Mouse (Mus musculus) cerebellum, postnatal 36 days (tissue): Measurements from ENCODE around the gene Dlx3.

Source experiments
- DNase-seq, 2 experiments: peaks; one replicate each; pipeline ENCODE4 v3.0.0; 2021 to 2022; ENCODE audit warnings: mixed read lengths in 2 of 2

Dlx3 gene

DNA sequence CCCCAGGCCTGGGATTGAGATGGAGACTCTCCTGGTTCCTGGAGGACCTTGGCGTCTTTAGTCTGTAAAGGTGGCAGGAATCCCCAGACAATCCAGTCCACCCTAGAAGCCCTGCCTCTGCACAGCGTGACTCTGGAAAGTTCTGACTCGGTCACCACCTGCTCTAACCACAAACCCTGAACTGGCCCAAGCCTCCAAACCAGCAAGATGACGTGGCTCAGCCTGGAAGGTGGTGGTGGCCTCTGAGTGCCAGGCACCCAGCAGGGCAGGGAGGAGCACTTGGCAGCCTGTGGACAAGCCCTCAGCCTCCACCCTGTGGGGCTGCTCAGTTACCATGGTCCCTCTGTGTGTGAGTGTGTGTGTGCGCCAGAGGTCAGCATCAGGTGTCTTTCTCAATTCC, 38.0 kb downstream of the Dlx3 start:
- no peak for DNase-seq

DNA sequence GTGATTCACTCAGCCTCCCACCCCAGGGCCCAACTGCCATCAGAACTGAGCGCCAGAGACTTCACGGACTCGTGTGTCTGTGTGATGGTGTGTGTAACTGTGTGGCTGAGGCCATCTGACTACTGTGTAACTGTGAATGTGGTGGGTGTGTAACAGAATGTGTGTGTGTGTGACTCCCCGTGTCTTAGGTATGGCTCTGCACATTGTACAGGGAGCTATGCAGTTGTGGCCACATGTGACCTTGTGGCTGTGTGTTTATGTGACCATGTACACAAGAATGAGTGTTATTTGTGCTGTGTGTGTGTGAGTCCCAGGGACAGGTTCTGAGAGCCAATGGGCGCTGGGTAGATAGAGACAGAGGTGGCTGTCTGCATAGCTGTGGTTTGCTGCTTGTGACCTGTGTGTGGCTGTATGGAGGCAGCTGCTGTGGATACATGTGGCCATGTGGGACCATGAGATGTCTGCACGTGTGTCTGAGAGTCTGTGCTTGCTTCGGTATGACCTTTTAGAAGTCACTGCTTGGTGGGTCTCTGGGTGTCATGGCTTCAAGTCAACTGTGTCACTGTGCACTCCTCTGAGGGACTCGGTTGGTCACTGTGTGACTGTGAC, 39.9 kb downstream of the Dlx3 start:
- no peak for DNase-seq

DNA sequence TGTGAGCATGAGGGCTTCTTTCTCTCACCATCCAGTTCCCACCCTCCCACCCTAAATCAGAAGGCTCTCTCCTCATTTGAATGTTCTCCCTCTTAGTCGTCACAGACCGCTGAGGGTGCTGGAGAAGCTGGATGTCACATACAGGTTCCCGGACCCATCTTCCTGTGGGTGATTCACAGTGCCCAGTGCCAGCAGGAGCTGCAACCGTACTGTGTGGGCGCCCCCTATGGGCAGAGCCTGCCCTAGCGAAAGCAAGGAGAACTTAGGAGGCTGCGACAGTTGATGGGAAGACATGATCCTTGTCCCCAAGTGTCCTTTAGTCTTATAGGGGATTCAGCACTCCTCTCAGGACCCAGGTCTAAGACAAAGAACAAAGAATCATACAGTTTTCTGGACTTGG, 40.8 kb downstream of the Dlx3 start:
- no peak for DNase-seq

DNA sequence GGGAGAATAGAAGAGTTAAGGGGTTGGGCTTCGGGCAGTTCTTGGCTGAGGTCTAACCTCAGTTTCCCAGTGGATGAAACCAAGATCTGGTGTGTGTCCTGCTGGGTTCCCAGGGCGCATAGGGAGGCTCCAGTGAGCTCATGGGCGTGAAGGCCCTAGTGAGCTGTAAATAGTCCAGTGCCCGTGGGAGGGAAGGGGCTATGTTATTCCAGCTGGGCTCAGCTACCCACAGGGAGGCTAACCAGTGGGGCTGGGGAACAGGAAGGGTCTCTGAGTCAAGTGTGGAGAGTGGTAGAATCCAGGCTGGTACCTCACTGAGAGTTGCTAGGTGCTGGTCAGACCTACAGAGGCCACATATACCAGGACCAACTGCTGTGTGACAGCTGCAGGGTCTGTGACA, 41.8 kb downstream of the Dlx3 start:
- no peak for DNase-seq

DNA sequence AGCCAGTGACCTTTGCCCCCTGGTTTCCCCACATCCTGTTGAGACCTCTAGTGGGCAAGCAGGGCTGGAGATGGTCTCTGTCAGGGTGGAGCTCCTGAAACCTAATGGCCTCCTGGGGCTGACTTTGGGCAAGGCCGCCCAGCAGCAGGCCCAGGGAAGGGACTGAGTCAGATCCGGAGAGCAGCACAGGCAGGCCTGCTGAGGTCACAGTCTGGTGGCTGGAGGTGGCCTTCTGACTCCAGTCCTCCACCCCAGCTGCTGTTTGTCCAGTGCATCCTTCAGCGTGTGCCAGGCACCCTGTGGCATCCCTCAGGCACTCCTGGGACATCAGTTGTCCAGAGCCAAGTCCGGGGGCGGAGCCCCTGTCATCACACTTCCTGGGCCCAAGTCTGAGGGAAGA, 45.9 kb downstream of the Dlx3 start:
- no peak for DNase-seq
